Mouse (Mus musculus): ENCODE data around the gene Mrpl54.

Gene Mrpl54

GRCm38 (mm10) chr10:81266211-81267105 lies at the start of gene Mrpl54, which contains the start of gene Apba3:
Gene Mrpl54, minus strand, starts transcription at chr10:81266934.
Gene Apba3, plus strand, starts transcription at chr10:81266960.
- DNase-seq (ENCODE audit: low spot score): peak; percentile 97

- DNase-seq (ENCODE audit: low spot score): no peak
Observed at GRCm38 (mm10) chr10:81315587-81315986, 48.9 kb upstream of the Mrpl54 start.

GRCm38 (mm10) chr10:81314201-81314600 lies 47.5 kb upstream of the Mrpl54 start:
- DNase-seq (ENCODE audit: low spot score): no peak

- no peak for DNase-seq (ENCODE audit: low spot score)
Observed at GRCm38 (mm10) chr10:81313581-81313980, 46.8 kb upstream of the Mrpl54 start.

GRCm38 (mm10) chr10:81309571-81309970 lies 42.8 kb upstream of the Mrpl54 start:
- no peak for DNase-seq (ENCODE audit: low spot score)

GRCm38 (mm10) chr10:81306837-81307682 lies 40.3 kb upstream of the Mrpl54 start:
- DNase-seq (ENCODE audit: low spot score): no peak

GRCm38 (mm10) chr10:81306173-81306668 lies 39.5 kb upstream of the Mrpl54 start:
- no peak for DNase-seq (ENCODE audit: low spot score)

- DNase-seq (ENCODE audit: low spot score): no peak
Observed at GRCm38 (mm10) chr10:81305663-81306062, 38.9 kb upstream of the Mrpl54 start.

GRCm38 (mm10) chr10:81304597-81305238 lies 38.0 kb upstream of the Mrpl54 start:
- DNase-seq (ENCODE audit: low spot score): peak; percentile 74

GRCm38 (mm10) chr10:81303761-81304160 lies 37.0 kb upstream of the Mrpl54 start:
- no peak for DNase-seq (ENCODE audit: low spot score)

- no peak for DNase-seq (ENCODE audit: low spot score)
Observed at GRCm38 (mm10) chr10:81303258-81303657, 36.5 kb upstream of the Mrpl54 start.

GRCm38 (mm10) chr10:81302781-81303218 lies 36.1 kb upstream of the Mrpl54 start:
- no peak for DNase-seq (ENCODE audit: low spot score)

GRCm38 (mm10) chr10:81302288-81302687 lies 35.6 kb upstream of the Mrpl54 start:
- DNase-seq (ENCODE audit: low spot score): no peak

- no peak for DNase-seq (ENCODE audit: low spot score)
Observed at GRCm38 (mm10) chr10:81301321-81301720, 34.6 kb upstream of the Mrpl54 start.

- DNase-seq (ENCODE audit: low spot score): no peak
Observed at GRCm38 (mm10) chr10:81300352-81300907, 33.7 kb upstream of the Mrpl54 start.

- DNase-seq (ENCODE audit: low spot score): no peak
Observed at GRCm38 (mm10) chr10:81299585-81300351, 33.0 kb upstream of the Mrpl54 start.

- DNase-seq (ENCODE audit: low spot score): no peak
Observed at GRCm38 (mm10) chr10:81298369-81299100, 31.8 kb upstream of the Mrpl54 start.

GRCm38 (mm10) chr10:81297845-81298244 lies 31.1 kb upstream of the Mrpl54 start:
- DNase-seq (ENCODE audit: low spot score): no peak

GRCm38 (mm10) chr10:81297246-81297645 lies 30.5 kb upstream of the Mrpl54 start:
- DNase-seq (ENCODE audit: low spot score): no peak

GRCm38 (mm10) chr10:81295185-81295584 lies 28.5 kb upstream of the Mrpl54 start:
- no peak for DNase-seq (ENCODE audit: low spot score)

Measured in testis, postnatal 10 days (tissue).